Mouse (Mus musculus): ENCODE measurements around the gene Ptpn21. TPM values are rescaled to one million over a fixed set of nuclear protein-coding genes. Genes with fewer than 3 reads are reported as not detected.

The Ptpn21 gene
- total and polyA plus RNA-seq, 3 experiments, result 1.2 to 3.8 TPM; not detected in 1

DNA sequence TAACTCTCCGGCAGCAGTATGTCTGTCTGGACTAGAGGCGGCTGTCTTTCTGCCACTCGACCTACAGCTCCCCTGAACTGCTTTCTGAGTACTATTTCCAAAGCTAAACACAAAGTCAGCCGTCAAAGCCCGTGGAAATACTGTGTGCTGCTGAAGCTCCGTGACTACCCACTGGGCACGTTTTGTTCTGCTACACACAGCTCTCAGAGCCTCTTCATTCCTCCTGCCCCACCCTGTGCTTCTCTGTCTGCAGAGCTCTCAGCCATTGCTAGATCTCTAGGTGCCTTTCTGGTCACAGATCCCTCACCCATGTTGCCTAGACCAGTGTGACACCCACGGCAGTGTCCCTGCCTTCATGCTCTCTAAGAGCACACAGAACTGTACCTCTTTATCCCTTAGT, 47.0 kb downstream of the Ptpn21 start:
- Histone ChIP-seq H3K79me2 (ENCODE audit: control insufficient read depth, insufficient read depth, low read length, poor library complexity) (no peaks in the 10 kb centered on the region), H3K4me1 (ENCODE audit: control insufficient read depth in 1 of 2, insufficient read depth in 2 of 2, low read length in 2 of 2) (no peaks in the 10 kb centered on the region), H3K4me3 (ENCODE audit: control insufficient read depth in 1 of 2, insufficient read depth in 1 of 2, low read depth in 2 of 2, low read length in 2 of 2) (no peak overlapping the region), H3K9me3 (replicated peaks; ENCODE audit: insufficient read depth, low read length) (no peaks in the 10 kb centered on the region), H3K9ac (ENCODE audit: control insufficient read depth, low read depth, low read length, poor library complexity, severe bottlenecking) (no peak overlapping the region), H3K27ac (ENCODE audit: control insufficient read depth, low read depth, low read length) (no peak overlapping the region), H3K27me3 (ENCODE audit: control insufficient read depth in 1 of 2, insufficient read depth in 2 of 2, low read length in 2 of 2) (no peaks in the 10 kb centered on the region), H3K36me3 (ENCODE audit: control insufficient read depth in 1 of 2, insufficient read depth in 2 of 2, low read length in 2 of 2) (no peaks in the 10 kb centered on the region)
- TF ChIP-seq ZMIZ1 (IDR thresholded peaks at IDR 0.05; ENCODE audit: low read depth, low read length), result no peak
- TF ChIP-seq MYB (IDR thresholded peaks at IDR 0.05; ENCODE audit: low read depth, low read length), result no peak
- TF ChIP-seq CTCF (IDR thresholded peaks at IDR 0.05 in 2 of 3, conservative IDR thresholded peaks at IDR 0.05 in 1 of 3; ENCODE audit: control insufficient read depth in 1 of 3, insufficient read depth in 1 of 3, low read depth in 2 of 3, low read length in 3 of 3, poor library complexity in 1 of 3, severe bottlenecking in 1 of 3), result no peak
- TF ChIP-seq E2F4 (IDR thresholded peaks at IDR 0.05; ENCODE audit: borderline replicate concordance, low read depth, low read length), result no peak
- no peak for TF ChIP-seq MAZ (IDR thresholded peaks at IDR 0.05; ENCODE audit: low read depth, low read length)
- no peak for TF ChIP-seq USF1 (IDR thresholded peaks at IDR 0.05; ENCODE audit: low read depth, low read length)
- no peak for DNase-seq (ENCODE audit: low read depth, low spot score)

DNA sequence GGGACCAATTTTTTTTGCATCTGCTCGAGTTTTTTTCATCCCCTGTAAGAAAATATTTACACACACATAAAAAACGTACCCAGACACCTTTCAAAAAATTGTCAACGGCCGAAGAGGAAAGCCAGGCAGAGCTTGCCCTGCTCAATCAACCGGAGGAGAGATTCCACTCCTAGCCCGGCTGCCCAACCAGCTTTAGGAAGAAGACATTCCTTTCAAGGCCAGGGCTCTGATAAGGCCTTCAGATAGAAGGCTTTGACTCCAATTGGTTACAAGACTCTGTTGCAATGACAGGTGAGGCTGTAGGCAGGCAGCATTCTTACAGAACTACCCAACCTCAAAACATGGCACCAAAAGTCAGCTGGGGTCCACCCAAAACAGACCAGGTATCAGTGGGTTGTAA, 53.6 kb downstream of the Ptpn21 start:
- no peak for DNase-seq (ENCODE audit: low read depth, low spot score)
- no peaks in the 10 kb centered on the region for H3K79me2 ChIP-seq (ENCODE audit: control insufficient read depth, insufficient read depth, low read length, poor library complexity)
- no peaks in the 10 kb centered on the region for H3K27me3 ChIP-seq (ENCODE audit: control insufficient read depth in 1 of 2, insufficient read depth in 2 of 2, low read length in 2 of 2)
- H3K4me1 ChIP-seq (ENCODE audit: control insufficient read depth in 1 of 2, insufficient read depth in 2 of 2, low read length in 2 of 2), result no peaks in the 10 kb centered on the region
- TF ChIP-seq UBTF (IDR thresholded peaks at IDR 0.05; ENCODE audit: borderline replicate concordance, insufficient read depth, low read depth, low read length) (no peak), MAX (IDR thresholded peaks at IDR 0.05; ENCODE audit: low read length) (no peak), SMC3 (IDR thresholded peaks at IDR 0.05; ENCODE audit: low read depth, low read length) (no peak), SIN3A (IDR thresholded peaks at IDR 0.05; ENCODE audit: low read length) (no peak), POLR2AphosphoS5 (IDR thresholded peaks at IDR 0.05; ENCODE audit: borderline replicate concordance, low read depth, low read length) (no peak), ZKSCAN1 (IDR thresholded peaks at IDR 0.05; ENCODE audit: low read depth, low read length) (no peak), E2F4 (IDR thresholded peaks at IDR 0.05; ENCODE audit: borderline replicate concordance, low read depth, low read length) (no peak), CHD2 (IDR thresholded peaks at IDR 0.05; ENCODE audit: low read length) (no peak), RCOR1 (IDR thresholded peaks at IDR 0.05; ENCODE audit: low read depth, low read length) (no peak), ZMIZ1 (IDR thresholded peaks at IDR 0.05; ENCODE audit: low read depth, low read length) (no peak), KAT2A (conservative IDR thresholded peaks at IDR 0.05; ENCODE audit: low read depth, low read length) (no peak), MAZ (IDR thresholded peaks at IDR 0.05; ENCODE audit: low read depth, low read length) (no peak), CHD1 (IDR thresholded peaks at IDR 0.05; ENCODE audit: low read depth, low read length) (no peak), ETS1 (IDR thresholded peaks at IDR 0.05; ENCODE audit: low read depth, low read length) (no peak), GABPA (IDR thresholded peaks at IDR 0.05; ENCODE audit: low read depth, low read length) (no peak), TBP (IDR thresholded peaks at IDR 0.05; ENCODE audit: low read depth, low read length) (no peak)
- no peak overlapping the region for H3K4me3 ChIP-seq (ENCODE audit: control insufficient read depth in 1 of 2, insufficient read depth in 1 of 2, low read depth in 2 of 2, low read length in 2 of 2)
- no peak overlapping the region for H3K9ac ChIP-seq (ENCODE audit: control insufficient read depth, low read depth, low read length, poor library complexity, severe bottlenecking)
- H3K27ac ChIP-seq (ENCODE audit: control insufficient read depth, low read depth, low read length), result no peak overlapping the region
- H3K9me3 ChIP-seq (replicated peaks; ENCODE audit: insufficient read depth, low read length), result no peaks in the 10 kb centered on the region
- H3K36me3 ChIP-seq (ENCODE audit: control insufficient read depth in 1 of 2, insufficient read depth in 2 of 2, low read length in 2 of 2), result no peaks in the 10 kb centered on the region
